ENCODE assay signal across 21 mouse cellular contexts in genomic region chr6:64731126-64731525, GRCm38 (mm10). TPM values are rescaled to one million over a fixed set of nuclear protein-coding genes. Genes with fewer than 3 reads are reported as not detected.
"Had no signal": no experiment of that assay in that cellular context is flagged by ENCODE, and none has a peak within 500 bp of the region (broad histone marks: within the 10 kb centered on the region; RNA-seq: fewer than 3 reads in every experiment).

No protein-coding gene starts in this region.

- H3K36me3 ChIP-seq: limb, embryonic 12.5 days; liver, embryonic 15.5 days; neural tube, embryonic 12.5 days had no signal

- DNase-seq: kidney, adult 9 months; kidney, postnatal 36 days; layer of hippocampus, adult 9-11 months; layer of hippocampus, postnatal 36 days; lung, adult 2 months; lung, postnatal 36 days; right cerebral cortex, postnatal 14 days; thymus, postnatal 36 days had no signal

- H3K9me3 ChIP-seq: limb, embryonic 12.5 days; liver, embryonic 15.5 days; neural tube, embryonic 12.5 days had no signal

- ATAC-seq: lung, postnatal 0 days had no signal

- H3K27ac ChIP-seq: kidney, postnatal 0 days; limb, embryonic 12.5 days; liver, embryonic 15.5 days; neural tube, embryonic 12.5 days had no signal

- H3K9ac ChIP-seq: limb, embryonic 12.5 days; liver, embryonic 15.5 days; neural tube, embryonic 12.5 days had no signal

- H3K4me3 ChIP-seq: limb, embryonic 12.5 days; liver, embryonic 15.5 days; neural tube, embryonic 12.5 days had no signal

- H3K4me2 ChIP-seq: limb, embryonic 12.5 days; liver, embryonic 11.5 days; liver, embryonic 15.5 days; neural tube, embryonic 12.5 days had no signal

RNA-seq across cellular contexts. Expression of gene Atoh1, which starts 2.2 kb away (rescaled TPM):
- total RNA-seq: layer of hippocampus, adult 18-20 months; layer of hippocampus, postnatal 36 days; left cerebral cortex, postnatal 36 days; megakaryocyte progenitor cell, adult 5-6 weeks; monocyte, adult 5-6 weeks; neutrophil, adult 5-6 weeks had no signal
- polyA plus RNA-seq: limb, embryonic 12.5 days; liver, embryonic 11.5 days; liver, embryonic 15.5 days; lung, adult 2 months; lung, postnatal 0 days; spleen, adult 2 months; thymus, postnatal 0 days had no signal
